Mouse (Mus musculus) kidney, adult 9 months (tissue): ENCODE results near the gene Catsper4.
"Not testable (repeated sequence)": the region's sequence is repeated elsewhere in the genome, so short reads cannot be mapped to it uniquely, and the experiment has no call there.

ENCODE experiments used
- DNase-seq: peaks from one replicate; pipeline ENCODE4 v3.0.0; 2022

Gene Catsper4

DNA sequence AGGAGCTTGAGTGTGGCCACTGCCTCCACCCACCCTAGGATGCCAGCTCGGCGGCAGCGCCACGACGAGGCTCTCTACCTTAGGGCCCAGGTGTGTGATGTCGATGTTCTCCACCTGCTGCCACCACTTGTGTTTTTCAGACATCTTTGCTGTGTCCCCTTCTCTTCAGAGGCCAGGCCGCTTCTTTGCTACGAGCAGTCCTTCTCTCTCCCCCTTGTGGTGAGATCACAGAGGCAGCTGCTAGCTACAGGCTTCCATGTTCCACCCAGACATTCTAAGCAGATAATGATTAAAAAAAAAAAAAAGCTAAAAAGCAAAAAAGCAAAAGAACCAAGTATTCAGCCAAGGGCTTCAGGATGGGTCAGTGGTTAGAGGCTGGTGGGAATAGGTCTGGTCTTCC, at the start of gene Catsper4:
Gene Catsper4, minus strand, starts transcription at position 190 of the 400 bp plus-strand sequence.
- no peak for DNase-seq

GRCm38 (mm10) chr4:134273417-134274345, 46.5 kb upstream of the Catsper4 start:
- DNase-seq, result no peak

DNA sequence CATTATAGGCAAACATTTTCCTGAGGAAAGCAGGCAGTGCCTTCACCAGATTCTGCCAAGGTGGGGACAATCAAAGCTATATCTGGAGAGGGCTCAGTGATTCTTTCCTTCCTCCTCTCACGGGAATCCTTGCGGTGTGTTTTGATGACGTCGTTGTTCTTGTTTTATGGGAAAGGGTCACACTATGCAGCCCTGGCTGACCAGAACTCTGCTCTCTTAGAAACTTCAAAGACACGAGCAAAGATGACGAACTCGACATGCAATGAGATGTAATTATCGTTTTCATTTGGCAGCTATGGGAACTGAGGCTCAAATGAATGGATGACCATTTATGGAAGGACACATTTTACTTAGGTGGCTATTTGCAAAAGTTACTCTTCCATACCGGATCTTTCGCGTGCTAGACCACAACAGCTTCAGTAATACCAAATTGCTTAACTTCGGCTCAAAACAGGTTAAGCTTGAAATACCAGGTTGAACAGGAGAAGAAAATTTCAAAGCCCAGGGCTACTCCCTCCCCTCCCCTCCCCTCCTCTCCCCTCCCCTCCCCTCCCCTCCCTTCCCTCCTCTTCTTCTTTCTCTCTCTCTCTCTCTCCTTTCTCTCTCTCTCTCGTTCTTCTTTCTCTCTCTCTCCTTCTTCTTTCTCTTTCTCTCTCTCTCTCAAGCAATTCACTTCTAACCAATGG, 45.7 kb upstream of the Catsper4 start:
- DNase-seq, result no peak

DNA sequence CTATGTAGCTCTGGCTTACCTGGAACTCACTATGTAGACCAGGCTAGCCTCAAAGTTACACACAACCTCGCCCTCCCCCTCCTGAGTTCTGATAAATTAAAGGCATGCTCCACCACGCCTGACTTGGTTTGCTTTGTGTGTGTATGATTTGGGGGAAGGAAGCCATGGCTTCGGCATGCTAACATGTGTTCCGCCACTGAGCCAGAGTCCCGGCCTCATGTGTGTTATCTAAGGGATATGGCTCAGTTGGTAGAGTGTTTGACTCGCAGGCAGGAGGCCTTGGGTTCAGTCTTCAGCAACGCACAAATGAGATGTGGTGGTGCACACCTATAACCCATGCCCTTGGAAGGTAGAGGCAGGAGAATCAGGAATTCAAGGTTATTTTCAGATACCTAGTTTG, 44.8 kb upstream of the Catsper4 start:
- DNase-seq, result no peak

- not testable (repeated sequence) for DNase-seq
Observed at GRCm38 (mm10) chr4:134269622-134270021, 42.4 kb upstream of the Catsper4 start.

DNA sequence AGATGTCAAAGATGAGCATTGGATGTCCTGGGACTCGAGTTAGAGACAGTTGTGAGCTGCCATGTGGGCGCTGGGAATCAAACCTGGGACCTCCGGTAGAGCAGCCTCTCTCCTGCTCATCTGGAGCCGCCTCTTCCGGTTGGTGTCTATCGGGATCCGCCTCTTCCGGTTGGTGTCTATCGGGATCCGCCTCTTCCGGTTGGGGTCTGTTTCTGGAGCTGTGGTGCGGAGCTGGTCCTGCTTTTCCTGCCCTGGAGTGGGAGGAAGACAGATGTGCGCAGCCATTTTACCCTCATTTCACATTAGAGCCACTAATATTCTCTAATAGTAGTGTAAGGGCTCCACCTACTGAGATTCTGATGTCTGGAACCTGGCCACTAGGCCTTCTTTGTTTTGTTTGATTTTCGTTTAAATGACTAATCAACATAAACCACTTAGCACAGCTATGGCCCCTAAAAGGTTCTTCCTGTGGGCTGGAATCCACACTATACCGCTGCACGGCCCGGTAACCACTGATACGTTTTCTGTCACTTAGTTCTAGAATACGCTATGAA, 41.0 kb upstream of the Catsper4 start:
- no peak for DNase-seq

DNA sequence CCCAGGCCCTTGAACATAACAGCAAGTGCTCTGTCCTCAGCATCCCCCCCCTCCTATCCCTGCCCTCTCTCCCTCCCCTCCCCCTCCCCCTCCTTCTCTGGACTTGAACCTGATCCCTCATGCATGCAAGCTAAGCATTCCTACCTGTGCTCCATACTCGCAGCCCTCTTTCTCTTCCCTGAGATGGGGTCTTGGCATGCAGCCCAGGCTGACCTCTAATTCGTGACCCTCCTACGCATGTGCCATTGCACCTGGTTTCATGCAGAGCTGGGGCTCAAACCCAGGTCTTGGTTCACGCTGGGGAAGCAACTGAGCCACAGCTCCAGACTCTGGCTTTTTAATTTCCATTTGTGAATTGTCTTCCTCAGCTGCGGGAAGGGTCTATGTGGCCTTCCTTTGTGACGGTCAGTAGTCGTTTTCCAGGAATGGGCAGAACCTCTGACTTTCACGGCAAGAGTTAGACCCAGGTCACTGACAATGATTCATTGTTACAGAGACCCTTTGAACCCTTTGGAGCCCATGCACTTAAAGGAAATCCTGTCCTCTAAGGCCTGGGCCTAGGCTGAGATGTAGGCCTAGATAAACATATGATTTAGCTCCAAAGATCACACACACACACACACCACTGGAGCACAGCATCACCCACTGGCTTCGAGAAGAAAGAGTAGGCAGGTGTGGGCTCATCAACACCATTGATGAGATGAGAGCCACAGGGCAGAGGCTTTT, 38.8 kb upstream of the Catsper4 start:
- no peak for DNase-seq

GRCm38 (mm10) chr4:134263191-134263590, 36.0 kb upstream of the Catsper4 start:
- DNase-seq, result peak; percentile 81

DNA sequence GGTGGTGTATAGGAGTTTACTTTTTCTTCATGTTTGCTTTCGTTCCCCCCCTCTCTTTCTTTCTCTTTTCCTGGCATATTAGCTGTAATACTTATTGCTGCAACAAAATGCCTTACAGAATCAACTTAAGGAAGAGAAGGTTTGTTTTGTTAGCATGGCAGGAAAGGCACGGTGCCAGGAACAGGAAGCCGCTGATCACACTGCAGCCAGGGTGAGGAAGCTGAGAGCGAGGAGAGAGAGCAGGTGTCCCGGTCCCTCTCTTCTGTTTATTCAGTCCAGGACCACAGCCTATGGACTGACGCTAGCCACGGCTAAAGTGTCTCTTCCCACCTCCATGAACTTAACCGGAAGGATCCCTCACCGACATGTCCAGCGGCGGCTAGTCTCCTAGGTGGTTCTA, 31.2 kb upstream of the Catsper4 start:
- no peak for DNase-seq

DNA sequence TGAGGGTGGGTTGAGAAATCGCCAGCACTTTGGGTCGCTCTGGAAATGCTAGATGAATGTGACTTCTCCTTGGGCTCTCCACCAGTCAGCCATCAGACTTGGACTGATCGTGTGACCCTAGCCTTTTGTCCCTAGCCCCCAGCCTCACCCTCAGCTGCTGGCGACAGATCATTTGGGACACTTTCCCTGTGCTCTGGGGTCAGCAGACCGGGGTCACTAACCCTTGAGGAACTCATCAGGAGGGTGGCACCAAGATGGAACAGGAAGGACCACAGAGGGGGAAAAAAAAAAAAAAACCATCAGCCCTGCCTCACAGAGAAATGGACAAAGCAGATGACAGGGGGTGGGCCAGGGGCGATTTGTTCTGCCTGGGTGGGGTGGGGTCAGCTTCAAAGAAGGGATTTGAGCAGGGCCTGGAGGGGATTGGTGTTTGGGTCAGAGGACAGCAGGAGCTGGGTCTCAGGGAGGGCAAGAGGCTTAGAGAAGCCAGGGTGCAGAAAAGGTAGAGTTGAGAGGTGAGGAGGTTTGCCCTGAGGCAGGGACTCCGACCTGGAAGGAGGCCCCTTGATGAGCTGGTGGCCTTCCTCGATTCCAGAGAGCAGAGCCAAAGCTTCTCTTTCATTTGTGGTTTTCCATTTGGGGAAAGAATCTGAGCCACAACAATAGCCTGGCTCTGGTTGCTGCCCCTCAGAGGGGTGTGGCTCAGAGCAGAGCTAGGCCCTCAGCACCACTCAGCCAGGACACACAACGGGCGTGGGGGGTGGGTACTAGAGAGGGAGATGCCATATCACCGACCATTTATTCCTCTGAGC, 30.2 kb upstream of the Catsper4 start:
- DNase-seq, result no peak

DNA sequence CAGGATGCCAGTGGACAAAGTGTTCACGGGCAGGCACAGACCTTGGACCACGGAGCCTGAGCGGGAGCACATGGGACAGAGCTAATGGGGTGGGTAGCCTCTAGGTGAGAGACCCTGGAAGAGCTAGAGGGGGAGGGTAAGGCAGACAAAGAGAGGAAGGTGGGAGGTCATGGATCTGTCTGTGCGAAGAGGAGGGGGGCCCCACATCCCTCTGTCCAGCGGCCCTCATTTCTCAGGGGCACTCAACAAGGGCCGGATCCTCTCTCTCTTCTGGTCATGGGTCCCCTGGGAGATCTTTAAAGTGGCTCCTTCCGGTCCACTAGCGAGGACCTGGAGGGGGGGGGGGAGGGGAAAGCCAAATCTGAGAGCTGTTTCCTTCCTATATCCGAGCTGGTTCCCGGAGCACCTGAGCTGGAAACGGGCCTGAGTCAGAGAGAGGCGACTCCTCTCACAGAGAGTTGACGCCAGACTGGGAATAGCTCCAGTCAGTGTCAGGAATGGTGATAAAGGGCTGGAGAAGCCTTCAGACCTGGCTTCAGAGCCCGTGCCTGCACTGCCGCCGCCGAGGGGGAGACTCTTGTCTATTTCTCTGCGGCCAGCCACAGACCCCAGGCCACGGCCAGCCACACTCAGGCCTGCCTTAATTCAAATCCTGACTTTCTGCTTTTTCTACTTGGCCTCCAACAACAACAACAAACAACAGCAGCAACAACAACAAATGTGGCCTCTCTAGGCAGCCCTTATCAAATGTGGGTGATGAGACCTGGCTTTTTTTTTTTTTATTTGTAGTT, 29.4 kb upstream of the Catsper4 start:
- DNase-seq, result peak; percentile 50

DNA sequence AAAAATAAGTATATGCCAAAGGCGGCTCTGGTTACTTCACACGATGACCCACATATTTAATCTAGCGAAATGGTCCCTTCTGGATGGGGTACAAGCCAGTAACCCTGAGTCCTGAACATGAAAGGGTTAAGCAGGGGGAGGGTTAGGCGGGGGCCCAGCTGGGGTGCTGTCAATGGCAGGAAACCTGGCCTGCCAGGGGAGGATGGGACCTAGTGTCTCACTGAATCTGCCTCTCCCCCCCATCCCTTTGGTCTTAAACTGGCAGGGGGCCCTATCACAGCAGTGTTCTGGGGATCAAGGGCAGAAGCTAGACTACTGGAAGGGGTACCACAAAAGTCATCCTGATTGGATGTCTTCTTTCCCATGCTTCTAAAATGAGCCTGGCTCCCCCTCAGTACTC, 28.7 kb upstream of the Catsper4 start:
- DNase-seq, result no peak

DNA sequence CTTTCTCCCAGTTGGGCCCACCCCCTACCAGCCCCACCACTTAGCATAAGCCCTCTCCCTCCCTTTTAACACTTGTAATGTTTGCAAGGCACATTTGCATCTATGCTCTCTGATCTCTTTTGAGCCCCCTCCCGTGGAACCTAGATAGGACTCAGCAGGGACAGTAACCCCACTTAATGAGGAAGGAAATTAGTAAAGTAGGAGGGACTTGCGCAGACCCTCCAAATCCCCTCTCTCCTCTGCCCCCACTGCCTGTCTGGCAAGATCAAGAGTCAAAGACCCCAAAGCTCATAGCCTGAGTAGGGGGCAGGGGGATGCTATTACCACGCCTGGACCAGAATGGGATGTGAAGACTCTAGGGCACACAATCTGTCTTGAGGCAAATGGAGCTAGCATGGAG, 27.7 kb upstream of the Catsper4 start:
- DNase-seq, result no peak

DNA sequence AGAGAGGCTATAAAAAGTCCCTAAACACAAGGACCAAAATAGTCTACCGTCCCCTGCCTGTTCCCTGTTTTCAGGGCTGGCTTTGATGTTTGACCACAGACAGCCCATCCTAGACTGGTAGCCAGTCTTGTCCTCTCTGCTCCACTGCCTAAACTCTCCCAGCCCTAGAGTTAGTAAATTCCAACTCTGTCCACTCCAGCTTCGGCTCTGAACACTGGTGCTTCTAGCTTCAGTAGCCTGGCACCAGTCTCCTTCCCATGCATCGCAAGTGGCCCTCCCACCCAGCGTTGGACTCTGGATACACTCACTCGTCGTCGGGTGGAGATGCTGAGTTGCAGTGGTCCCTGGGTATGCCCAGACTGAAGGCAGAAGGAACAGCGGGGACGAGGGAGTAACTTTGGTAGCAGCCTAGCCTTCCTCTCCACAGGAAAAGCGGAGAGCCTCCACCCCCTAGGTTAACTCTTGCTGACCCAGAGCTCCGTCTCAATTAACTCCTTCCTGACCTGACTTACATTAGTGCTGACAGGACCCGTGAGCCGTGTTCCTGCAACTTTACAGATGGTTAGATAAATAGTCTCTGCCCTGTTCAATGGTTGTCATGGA, 26.6 kb upstream of the Catsper4 start, which contains the start of gene Grrp1:
Gene Grrp1, minus strand, starts transcription at position 385 of the 603 bp plus-strand sequence.
- DNase-seq, result no peak

DNA sequence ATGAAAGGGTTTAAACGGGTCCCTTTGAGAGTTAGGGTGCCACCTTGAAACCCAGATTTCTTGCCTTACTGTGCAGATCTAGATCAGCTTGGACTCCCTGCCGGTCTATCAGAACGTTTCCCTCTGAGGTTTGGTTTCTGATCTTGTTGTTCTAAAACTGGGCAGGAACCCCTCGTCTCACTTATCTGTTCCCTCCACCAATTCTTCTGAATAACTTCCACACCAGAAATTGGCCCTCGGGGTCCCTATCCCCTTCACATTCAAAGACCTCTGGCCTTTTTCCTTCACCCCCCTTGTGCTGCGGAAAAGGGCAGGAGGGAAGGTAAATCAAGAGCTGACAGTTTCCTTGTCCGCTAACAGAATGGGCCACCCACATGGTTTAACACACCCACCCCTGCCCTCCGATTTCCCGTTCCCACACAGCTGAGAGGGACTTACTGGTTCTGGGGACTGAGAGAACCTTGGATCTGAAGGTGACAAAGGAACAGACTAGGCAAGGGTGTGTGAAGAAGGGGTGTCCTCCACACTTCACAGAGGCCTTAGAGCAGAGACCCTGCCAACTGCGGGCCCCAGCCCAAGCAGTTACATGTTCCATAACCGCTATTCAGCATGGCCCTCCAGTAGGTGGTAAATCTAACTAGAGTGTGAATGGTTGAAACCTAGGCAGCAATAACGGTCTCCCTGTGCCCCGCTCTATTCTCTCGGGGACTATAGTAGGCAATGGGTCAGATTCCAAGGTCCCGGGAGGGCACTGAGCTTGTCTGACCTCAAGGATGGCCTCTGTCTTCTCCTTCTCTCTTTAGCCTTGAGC, 25.9 kb upstream of the Catsper4 start:
- peak; percentile 60 for DNase-seq

GRCm38 (mm10) chr4:134252131-134252910, 25.1 kb upstream of the Catsper4 start:
- no peak for DNase-seq

DNA sequence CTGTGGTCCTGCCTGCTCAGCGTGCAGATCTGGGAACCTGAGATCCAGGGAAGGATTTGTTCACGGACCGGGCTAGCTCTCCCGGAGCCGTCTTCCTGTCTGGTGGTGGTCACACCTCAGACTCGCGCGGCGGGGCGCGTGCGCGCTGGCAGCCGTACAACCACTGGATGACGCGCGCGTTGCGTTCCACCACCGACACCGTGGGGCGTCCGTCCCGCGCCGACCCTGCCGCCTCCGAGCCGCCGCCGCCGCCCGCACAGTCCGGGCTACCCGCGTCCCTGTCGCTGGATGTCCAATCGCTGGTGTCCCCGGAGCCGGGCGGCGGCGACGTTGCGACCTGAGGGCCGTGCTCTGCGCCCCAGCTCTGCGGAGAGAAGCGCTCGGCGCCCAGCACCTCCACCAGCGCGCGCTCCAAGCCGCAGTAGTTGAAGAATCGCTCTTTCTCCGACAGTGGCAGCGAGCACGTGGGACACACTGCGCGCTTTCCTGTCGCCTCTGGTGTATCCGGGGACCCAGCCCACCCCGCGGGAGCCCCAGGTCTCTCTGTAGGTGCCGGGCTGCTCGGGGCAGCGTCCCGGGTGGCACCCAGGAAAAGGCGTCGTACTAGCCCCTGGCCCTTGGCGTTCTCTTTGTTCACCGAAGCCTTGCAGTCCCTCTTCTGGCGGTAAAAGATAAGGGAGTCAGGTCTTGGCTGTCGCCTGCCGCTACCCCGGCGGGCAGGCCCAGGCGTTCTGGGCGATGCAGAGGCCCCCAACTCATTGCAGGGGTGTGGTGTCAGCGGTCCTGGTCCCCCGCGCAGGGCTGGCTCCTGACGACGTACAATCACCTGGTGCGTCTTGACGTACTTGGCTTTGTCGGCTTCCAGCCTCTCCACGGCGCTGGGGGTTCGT, 24.3 kb upstream of the Catsper4 start:
- DNase-seq, result no peak

DNA sequence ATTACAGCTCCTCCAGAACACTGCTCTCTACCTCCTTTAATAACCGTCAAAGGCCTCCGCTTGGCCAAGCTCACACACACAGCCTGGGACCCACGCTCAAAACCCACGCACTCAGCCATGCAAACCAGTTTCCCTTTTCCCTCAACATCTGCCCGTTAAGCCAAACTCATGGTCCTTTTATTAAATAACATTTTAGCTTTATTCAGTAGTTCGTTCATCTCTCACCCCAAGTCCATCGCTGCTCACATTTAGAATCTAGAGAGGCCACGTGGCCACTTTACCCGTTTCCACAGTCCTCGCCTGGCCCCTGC, 23.7 kb upstream of the Catsper4 start:
- DNase-seq, result no peak
